Mouse (Mus musculus) E14TG2a.4 (cell line): ENCODE measurements around the gene Abcg1.

Experiments used
- H3K27me3 ChIP-seq: 2 replicates; pipeline ENCODE4 v1.6.1; 2014; ENCODE audit warnings: low read length, control low read depth; ENCODE audit not compliant: insufficient read depth
- H3K36me3 ChIP-seq: 2 replicates; pipeline ENCODE4 v1.6.1; 2014; ENCODE audit warnings: low read length, control low read depth; ENCODE audit not compliant: insufficient read depth
- H3K4me1 ChIP-seq: replicated peaks from 2 replicates; pipeline ENCODE4 v1.6.1; 2014; ENCODE audit warnings: low read depth, low read length, control low read depth
- H3K4me3 ChIP-seq: replicated peaks from 2 replicates; pipeline ENCODE4 v1.5.1; 2014; ENCODE audit warnings: mild to moderate bottlenecking, low read length
- H3K9me3 ChIP-seq: 2 replicates; pipeline ENCODE4 v1.6.1; 2014; ENCODE audit warnings: low read length, control low read depth
- CTCF ChIP-seq: conservative IDR thresholded peaks from 2 replicates; pipeline ENCODE4 v1.5.1; 2014; ENCODE audit warnings: low read length
- NANOG ChIP-seq: IDR thresholded peaks from 2 replicates; pipeline ENCODE4 v1.6.1; 2014; ENCODE audit warnings: borderline replicate concordance, low read length, mixed read lengths
- POU5F1 ChIP-seq: IDR thresholded peaks from 2 replicates; pipeline ENCODE4 v1.6.1; 2014; ENCODE audit warnings: low read length, borderline replicate concordance

Gene Abcg1

DNA sequence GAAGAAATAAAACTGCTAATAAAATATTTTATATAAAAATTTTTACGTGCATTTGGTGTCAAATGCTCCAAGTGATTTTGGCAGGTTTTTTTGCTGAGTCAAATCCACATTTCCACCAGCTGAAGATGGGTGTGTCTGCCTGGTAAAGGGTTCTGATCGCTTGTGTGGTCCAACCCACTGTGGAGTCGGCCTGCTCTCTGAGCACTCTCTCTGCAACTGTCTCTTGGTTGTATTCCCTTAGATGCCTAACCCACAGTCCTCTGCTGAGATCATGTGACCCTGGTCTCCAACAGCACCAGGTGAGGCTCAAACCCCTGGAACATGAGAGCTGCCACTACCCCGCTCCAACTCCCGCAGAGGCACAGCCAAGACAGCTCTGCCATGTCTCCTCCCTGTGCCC lies 60.5 kb downstream of the Abcg1 start:
- no peak overlapping the region for H3K4me3 ChIP-seq
- H3K36me3 ChIP-seq, result no peaks in the 10 kb centered on the region
- 0 out of 2 replicates have a peak, but pooled peaks cover 2% of the 10 kb centered on the region for H3K27me3 ChIP-seq
- no peaks in the 10 kb centered on the region for H3K9me3 ChIP-seq
- TF ChIP-seq CTCF, result no peak
- no peak for TF ChIP-seq NANOG
- TF ChIP-seq POU5F1, result no peak
- peaks cover 70% of the 10 kb centered on the region for H3K4me1 ChIP-seq

- TF ChIP-seq CTCF, result peak; percentile 84
- TF ChIP-seq NANOG, result no peak
- Histone ChIP-seq H3K9me3 (no peaks in the 10 kb centered on the region), H3K4me1 (peaks cover 59% of the 10 kb centered on the region), H3K4me3 (no peak overlapping the region), H3K27me3 (0 out of 2 replicates have a peak, but pooled peaks cover 2% of the 10 kb centered on the region), H3K36me3 (no peaks in the 10 kb centered on the region)
Measured at GRCm38 (mm10) chr17:31119429-31119828, 62.0 kb downstream of the Abcg1 start.

GRCm38 (mm10) chr17:31121975-31122374 lies 64.5 kb downstream of the Abcg1 start:
- Histone ChIP-seq H3K4me1 (peaks cover 58% of the 10 kb centered on the region), H3K4me3 (no peak overlapping the region), H3K27me3 (no peaks in the 10 kb centered on the region), H3K9me3 (no peaks in the 10 kb centered on the region), H3K36me3 (no peaks in the 10 kb centered on the region)
- TF ChIP-seq NANOG (no peak), CTCF (peak; percentile 91), POU5F1 (no peak)

- Histone ChIP-seq H3K4me1 (peaks cover 51% of the 10 kb centered on the region), H3K27me3 (0 out of 2 replicates have a peak, but pooled peaks cover 4% of the 10 kb centered on the region), H3K4me3 (no peak overlapping the region), H3K9me3 (no peaks in the 10 kb centered on the region), H3K36me3 (no peaks in the 10 kb centered on the region)
- no peak for TF ChIP-seq CTCF
- TF ChIP-seq POU5F1, result no peak
- no peak for TF ChIP-seq NANOG
Measured at GRCm38 (mm10) chr17:31125548-31126266, 68.2 kb downstream of the Abcg1 start.

DNA sequence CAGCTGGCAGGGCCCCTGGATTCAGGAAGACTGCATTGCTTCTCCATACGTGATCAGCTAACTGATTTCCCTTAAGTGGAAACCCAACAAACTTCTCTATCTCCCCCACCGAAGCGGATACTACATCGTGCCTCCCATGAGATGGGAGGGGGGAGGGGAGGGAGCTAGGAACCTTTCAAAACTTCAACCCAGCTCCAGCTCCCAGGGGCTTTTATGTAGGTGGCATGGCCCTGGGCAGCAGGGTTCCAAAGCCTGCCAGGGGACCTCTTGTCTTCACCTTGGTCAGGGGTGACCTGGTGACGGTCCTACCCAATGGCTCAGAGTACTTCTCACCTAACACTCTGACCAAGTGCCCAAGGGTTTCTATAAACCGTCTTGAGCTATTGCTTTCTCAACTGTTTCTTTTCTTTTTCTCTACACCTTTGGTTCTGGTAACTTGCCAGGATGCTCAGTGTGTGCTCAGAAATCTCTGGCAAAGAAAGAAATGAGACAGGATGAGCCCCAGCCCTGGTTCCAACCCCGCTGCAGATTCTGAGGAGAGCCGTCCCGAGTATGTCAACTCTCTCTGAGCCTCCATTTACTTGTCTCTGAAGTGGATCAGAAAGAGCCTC lies 71.3 kb downstream of the Abcg1 start:
- no peaks in the 10 kb centered on the region for H3K36me3 ChIP-seq
- no peak overlapping the region for H3K4me3 ChIP-seq
- no peaks in the 10 kb centered on the region for H3K9me3 ChIP-seq
- TF ChIP-seq POU5F1 (no peak), CTCF (no peak), NANOG (no peak)
- H3K27me3 ChIP-seq, result 0 out of 2 replicates have a peak, but pooled peaks cover 4% of the 10 kb centered on the region
- H3K4me1 ChIP-seq, result peaks cover 46% of the 10 kb centered on the region

DNA sequence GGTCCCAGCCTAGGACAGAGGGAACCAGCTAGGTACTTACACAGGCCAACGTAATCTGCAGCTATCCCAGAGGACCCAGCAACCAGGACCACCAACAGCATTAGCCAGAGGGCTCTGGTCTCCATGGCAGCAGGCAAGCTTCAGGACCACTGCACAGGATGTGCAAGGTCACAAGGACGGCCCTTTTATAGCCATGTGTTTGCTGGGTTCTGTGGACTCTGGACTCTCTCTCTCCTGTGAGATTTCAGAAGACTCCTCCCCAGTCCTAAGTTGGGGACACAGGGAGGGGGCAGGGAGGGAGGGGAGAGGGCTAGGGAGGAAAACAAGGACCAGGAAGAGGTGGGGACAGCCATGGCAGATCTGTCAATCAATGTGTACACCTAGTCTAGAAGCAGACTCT lies 72.0 kb downstream of the Abcg1 start, which contains the start of gene Tff3:
Gene Tff3 (minus strand): TSS at position 195 of the 400 bp plus-strand sequence.
- Histone ChIP-seq H3K4me3 (no peak within 1 kb of the TSS), H3K36me3 (no peaks in the 10 kb centered on the region), H3K4me1 (peaks cover 49% of the 10 kb centered on the region), H3K9me3 (no peaks in the 10 kb centered on the region), H3K27me3 (0 out of 2 replicates have a peak, but pooled peaks cover 4% of the 10 kb centered on the region)
- TF ChIP-seq NANOG (no peak), CTCF (no peak), POU5F1 (no peak)

DNA sequence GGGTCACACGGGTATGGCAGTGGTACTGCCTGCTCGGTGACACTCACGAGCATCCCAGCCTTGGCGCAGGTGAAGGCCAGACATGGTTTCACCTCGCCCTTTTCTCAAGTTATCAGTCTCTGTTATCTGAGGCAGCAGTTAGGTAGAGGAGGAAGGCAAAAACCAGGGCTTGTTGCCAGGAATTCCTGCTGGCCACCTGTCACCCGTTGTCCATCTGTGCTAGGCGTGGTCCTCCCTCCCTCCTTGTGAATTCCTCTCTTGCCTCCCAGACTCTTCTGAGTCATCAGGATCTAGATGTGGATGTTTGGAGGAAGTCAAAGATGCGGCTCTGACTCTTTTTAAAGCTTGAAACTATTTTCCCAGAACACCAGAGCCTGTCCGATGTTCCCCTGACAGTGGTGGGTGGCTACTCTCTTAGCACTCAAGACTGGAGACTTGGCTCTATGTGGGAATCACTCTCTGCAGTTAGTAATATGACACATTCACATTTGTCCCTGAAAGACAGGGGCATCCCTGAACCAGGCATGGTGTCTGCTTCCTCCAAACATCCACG lies 73.9 kb downstream of the Abcg1 start:
- H3K9me3 ChIP-seq, result no peaks in the 10 kb centered on the region
- no peaks in the 10 kb centered on the region for H3K36me3 ChIP-seq
- 0 out of 2 replicates have a peak, but pooled peaks cover 4% of the 10 kb centered on the region for H3K27me3 ChIP-seq
- TF ChIP-seq POU5F1 (no peak), CTCF (no peak), NANOG (no peak)
- H3K4me1 ChIP-seq, result peaks cover 36% of the 10 kb centered on the region
- H3K4me3 ChIP-seq, result no peak overlapping the region

DNA sequence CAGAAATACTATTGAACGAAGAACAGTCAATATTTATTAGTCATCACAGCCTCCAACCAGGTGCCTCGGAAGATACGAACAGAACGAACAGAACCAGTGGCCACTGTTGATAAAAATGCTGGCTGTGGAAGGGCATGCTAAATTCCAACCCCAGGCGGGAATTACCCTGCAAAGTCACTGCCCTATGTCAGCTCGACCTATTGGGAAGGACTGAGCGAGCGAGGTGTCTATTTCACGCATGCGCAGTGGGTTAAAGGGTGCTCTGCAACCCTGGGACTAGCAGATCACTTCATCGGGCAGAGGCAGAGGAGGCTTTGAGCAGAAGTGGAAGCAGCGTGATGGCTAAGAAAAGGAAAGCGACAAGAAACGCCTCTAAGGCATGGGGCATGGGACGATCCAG lies 76.3 kb downstream of the Abcg1 start:
- H3K4me3 ChIP-seq, result 0 out of 2 replicates have a peak overlapping the region, but pooled peaks have one; percentile 30
- no peaks in the 10 kb centered on the region for H3K36me3 ChIP-seq
- no peaks in the 10 kb centered on the region for H3K9me3 ChIP-seq
- no peaks in the 10 kb centered on the region for H3K27me3 ChIP-seq
- peaks cover 24% of the 10 kb centered on the region for H3K4me1 ChIP-seq
- no peak for TF ChIP-seq NANOG
